Mouse (Mus musculus) layer of hippocampus, adult 6 months (tissue): ENCODE measurements around the gene Gm5797. TPM values are rescaled to one million over a fixed set of nuclear protein-coding genes. Genes with fewer than 3 reads are reported as not detected.

Experiments
- long read RNA-seq, 2 experiments: library from polyadenylated mRNA; unstranded; transcript quantifications; one replicate each; pipeline ENCODE4 v2.0.0; 2019 to 2020
- polyA plus RNA-seq: library from polyadenylated mRNA; unstranded; fragments of <200 nt; fragmentation: Nextera tagmentation; gene quantifications from 2 replicates; pipeline ENCODE4 v1.2.3, GENCODE M21; 2021

The Gm5797 gene
- polyA plus RNA-seq: not detected in 2 replicates
- long read RNA-seq, experiment 1: 0 reads
- long read RNA-seq, experiment 2: 0 reads

DNA sequence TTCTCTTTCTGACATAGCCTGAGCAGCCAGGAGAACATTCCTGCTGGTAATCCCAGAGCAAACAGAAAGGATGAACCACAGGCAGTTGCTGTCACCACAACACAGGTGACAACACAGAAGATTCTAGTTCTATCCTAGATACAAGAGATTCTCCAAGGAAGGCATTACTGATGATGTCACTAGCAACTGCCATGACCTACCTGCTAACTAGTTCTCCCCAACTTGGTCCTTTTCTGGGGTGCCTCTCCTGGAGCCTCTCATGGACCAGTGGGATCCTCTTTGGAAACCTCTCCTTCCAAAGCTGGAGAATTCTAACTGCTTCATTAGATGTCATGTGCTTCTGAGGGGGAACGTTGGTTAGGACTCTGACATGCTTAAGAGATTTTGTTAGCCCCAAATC, at the start of gene Gm5797:
Gm5797 (minus strand) TSS at position 101 of the 400 bp plus-strand sequence.

DNA sequence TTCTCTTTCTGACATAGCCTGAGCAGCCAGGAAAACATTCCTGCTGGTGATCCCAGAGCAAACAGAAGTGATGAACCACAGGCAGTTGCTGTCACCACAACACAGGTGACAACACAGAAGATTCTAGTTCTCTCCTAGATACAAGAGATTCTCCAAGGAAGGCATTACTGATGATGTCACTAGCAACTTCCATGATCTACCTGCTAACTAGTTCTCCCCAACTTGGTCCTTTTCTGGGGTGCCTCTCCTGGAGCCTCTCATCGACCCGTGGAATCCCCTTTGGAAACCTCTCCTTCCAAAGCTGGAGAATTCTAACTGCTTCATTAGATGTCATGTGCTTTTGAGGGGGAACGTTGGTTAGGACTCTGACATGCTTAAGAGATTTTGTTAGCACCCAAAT, 32.8 kb upstream of the Gm5797 start, which contains the start of gene Gm8374:
Gm8374 (minus strand) TSS at position 101 of the 400 bp plus-strand sequence.

DNA sequence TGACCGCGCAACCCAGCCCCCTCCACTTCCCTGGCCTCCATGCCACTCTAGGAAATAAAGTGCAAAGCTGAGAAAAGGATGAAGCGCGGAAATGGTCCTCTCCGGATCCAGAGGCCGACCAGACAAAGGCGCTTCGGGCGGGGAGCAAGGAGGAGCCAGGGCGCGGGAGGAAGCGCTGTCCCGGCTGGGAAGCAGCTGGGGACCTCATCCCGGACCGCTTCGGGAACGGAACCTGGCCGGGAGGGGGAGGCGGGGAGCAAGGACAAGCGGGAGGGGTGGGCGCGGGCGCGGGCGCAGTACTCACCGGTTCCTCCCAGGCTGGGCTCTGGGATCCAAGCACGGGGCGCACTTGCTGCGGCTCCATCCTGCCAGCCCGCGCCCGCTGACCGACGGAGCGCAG, 17.5 kb downstream of the Gm5797 start, which contains the start of gene Gm3739:
Gm3739 (minus strand) TSS at position 389 of the 400 bp plus-strand sequence.

Other genes with a start within 250 kb of the Gm5797 start
- 2.9 and 3.4 TPM in 2 replicates for gene Gm3696, start 231.8 kb downstream of the Gm5797 start, polyA plus RNA-seq
- not detected in 2 replicates for gene Gm6676, start 207.0 kb downstream of the Gm5797 start, polyA plus RNA-seq
- gene Gm3512, start 157.9 kb downstream of the Gm5797 start, polyA plus RNA-seq: 3.7 and 4.5 TPM in 2 replicates
- not detected in 2 replicates for gene Gm16434, start 137.9 kb downstream of the Gm5797 start, polyA plus RNA-seq
- gene Gm3727, start 67.7 kb downstream of the Gm5797 start, polyA plus RNA-seq: not detected in 2 replicates
- gene Gm3739, start 17.3 kb downstream of the Gm5797 start, polyA plus RNA-seq: 0.74 and 0.95 TPM in 2 replicates
- not detected in 2 replicates for gene Gm8374, start 32.7 kb upstream of the Gm5797 start, polyA plus RNA-seq
- not detected in 2 replicates for gene Gm3755, start 118.5 kb upstream of the Gm5797 start, polyA plus RNA-seq
- gene Gm3752, start 151.4 kb upstream of the Gm5797 start, polyA plus RNA-seq: 0.85 and 0.89 TPM in 2 replicates
- gene Gm3558, start 236.2 kb upstream of the Gm5797 start, polyA plus RNA-seq: 0.48 and 0.87 TPM in 2 replicates